16 mouse cellular contexts compared by ENCODE assay signal in the genomic region with DNA sequence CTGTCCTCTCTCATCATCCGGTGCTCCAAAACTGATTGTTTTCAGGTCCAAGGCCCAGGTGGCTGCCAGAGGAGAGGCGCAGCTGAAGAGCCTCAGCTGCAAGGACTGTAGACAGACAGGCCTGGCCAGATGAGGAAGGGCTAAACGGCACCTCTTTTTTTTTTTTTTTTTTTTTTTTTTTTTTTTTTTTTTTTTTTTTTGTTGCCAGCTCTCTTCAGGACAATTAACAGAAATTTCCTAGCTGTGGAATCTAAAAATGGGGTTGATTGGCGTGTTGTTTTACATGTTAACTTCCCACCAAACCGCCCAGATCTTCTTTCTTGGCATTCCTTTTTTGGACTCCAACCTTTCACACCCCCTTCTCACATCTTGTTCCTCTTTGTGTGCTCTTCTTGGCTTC.
"Had no signal": no experiment of that assay in that cellular context is flagged by ENCODE, and none has a peak within 500 bp of the region (broad histone marks: within the 10 kb centered on the region; RNA-seq: fewer than 3 reads in every experiment).

No protein-coding gene starts in this region.

- ATAC-seq: intestine, embryonic 15.5 days; lung, postnatal 0 days; midbrain, embryonic 15.5 days had no signal

- H3K27ac ChIP-seq: intestine, embryonic 15.5 days; limb, embryonic 13.5 days; liver, embryonic 13.5 days; macrophage; midbrain, embryonic 12.5 days; midbrain, embryonic 15.5 days; neural tube, embryonic 12.5 days; neural tube, embryonic 15.5 days had no signal

- H3K4me2 ChIP-seq: intestine, embryonic 15.5 days; limb, embryonic 13.5 days; liver, embryonic 13.5 days; lung, embryonic 14.5 days; midbrain, embryonic 12.5 days; midbrain, embryonic 15.5 days; neural tube, embryonic 12.5 days; neural tube, embryonic 15.5 days had no signal

- H3K36me3 ChIP-seq: intestine, embryonic 15.5 days; limb, embryonic 13.5 days; liver, embryonic 13.5 days; midbrain, embryonic 12.5 days; midbrain, embryonic 15.5 days; neural tube, embryonic 12.5 days; neural tube, embryonic 15.5 days had no signal

- H3K4me3 ChIP-seq: intestine, embryonic 15.5 days; limb, embryonic 13.5 days; liver, embryonic 13.5 days; midbrain, embryonic 12.5 days; midbrain, embryonic 15.5 days; neural tube, embryonic 12.5 days; neural tube, embryonic 15.5 days had no signal

- H3K9me3 ChIP-seq: intestine, embryonic 15.5 days; limb, embryonic 13.5 days; liver, embryonic 13.5 days; midbrain, embryonic 12.5 days; midbrain, embryonic 15.5 days; neural tube, embryonic 12.5 days; neural tube, embryonic 15.5 days had no signal

- DNase-seq: kidney, adult 11 months; kidney, adult 9 months; kidney, postnatal 14 days; kidney, postnatal 4 days; liver, embryonic 13.5 days; lung, embryonic 14.5 days; thymus, adult 2 months; thymus, postnatal 25 days had no signal

- H3K27me3 ChIP-seq: intestine, embryonic 15.5 days; liver, embryonic 13.5 days; neural tube, embryonic 15.5 days had no signal

- H3K4me1 ChIP-seq: intestine, embryonic 15.5 days; limb, embryonic 13.5 days; liver, embryonic 13.5 days; midbrain, embryonic 12.5 days; midbrain, embryonic 15.5 days; neural tube, embryonic 12.5 days; neural tube, embryonic 15.5 days had no signal

- H3K9ac ChIP-seq: intestine, embryonic 15.5 days; limb, embryonic 13.5 days; liver, embryonic 13.5 days; lung, embryonic 14.5 days; midbrain, embryonic 12.5 days; midbrain, embryonic 15.5 days; neural tube, embryonic 12.5 days; neural tube, embryonic 15.5 days had no signal
